Mouse (Mus musculus) CD4-positive, CD25-positive, alpha-beta regulatory T cell, adult 2 months (primary cell): Measurements from ENCODE around the gene Hnrnpa3.

Source experiments
- DNase-seq: peaks from one replicate; pipeline ENCODE4 v3.0.0-alpha.2; 2012; ENCODE audit warnings: low read depth, low spot score

Gene Hnrnpa3

GRCm38 (mm10) chr2:75701822-75702587 is 42.9 kb downstream of the Hnrnpa3 start:
- DNase-seq, result no peak

GRCm38 (mm10) chr2:75702588-75702976 is 43.5 kb downstream of the Hnrnpa3 start:
- DNase-seq, result no peak

- DNase-seq, result peak; percentile 90
Observed at GRCm38 (mm10) chr2:75703375-75704181, 44.5 kb downstream of the Hnrnpa3 start.

- DNase-seq, result peak; percentile 91
Observed at GRCm38 (mm10) chr2:75704234-75705161, 45.4 kb downstream of the Hnrnpa3 start, which contains the start of gene Nfe2l2. TSS of gene Nfe2l2 (minus strand) at chr2:75704641.

GRCm38 (mm10) chr2:75705162-75705752 is 46.2 kb downstream of the Hnrnpa3 start:
- no peak for DNase-seq

GRCm38 (mm10) chr2:75706435-75706834 is 47.4 kb downstream of the Hnrnpa3 start:
- no peak for DNase-seq

GRCm38 (mm10) chr2:75707420-75707819 is 48.4 kb downstream of the Hnrnpa3 start:
- DNase-seq, result no peak

- no peak for DNase-seq
Observed at GRCm38 (mm10) chr2:75713083-75713482, 54.0 kb downstream of the Hnrnpa3 start.

- DNase-seq, result no peak
Observed at GRCm38 (mm10) chr2:75714766-75715165, 55.7 kb downstream of the Hnrnpa3 start.

- no peak for DNase-seq
Observed at GRCm38 (mm10) chr2:75716046-75717016, 57.3 kb downstream of the Hnrnpa3 start.
